7 mouse cellular contexts compared by ENCODE assay signal in genomic region chr9:107627387-107628255, GRCm38 (mm10). TPM values are rescaled to one million over a fixed set of nuclear protein-coding genes. Genes with fewer than 3 reads are reported as not detected.
DNase-seq lines count a peak whose midpoint lies in the region; ATAC-seq and TF ChIP-seq lines count a peak whose summit lies in the region.

No protein-coding gene starts in this region.

- H3K36me3 ChIP-seq in lung, postnatal 0 days (ENCODE audit: insufficient read depth, low read length): 0 out of 2 replicates have a peak, but pooled peaks cover 4% of the 10 kb centered on the region
- peaks cover 31% of the 10 kb centered on the region for H3K36me3 ChIP-seq in forebrain, embryonic 14.5 days (ENCODE audit: control insufficient read depth, insufficient read depth, low read length)
- peaks cover 33% of the 10 kb centered on the region for H3K36me3 ChIP-seq in limb, embryonic 15.5 days
- 0 out of 2 replicates have a peak, but pooled peaks cover 2% of the 10 kb centered on the region for H3K36me3 ChIP-seq in stomach, embryonic 16.5 days (ENCODE audit: control insufficient read depth, insufficient read depth, low read length)

- no peaks in the 10 kb centered on the region for H3K27me3 ChIP-seq in lung, postnatal 0 days (replicated peaks; ENCODE audit: insufficient read depth, low read length)
- no peaks in the 10 kb centered on the region for H3K27me3 ChIP-seq in forebrain, embryonic 14.5 days (replicated peaks; ENCODE audit: control insufficient read depth, insufficient read depth, low read length)
- no peaks in the 10 kb centered on the region for H3K27me3 ChIP-seq in limb, embryonic 15.5 days
- no peaks in the 10 kb centered on the region for H3K27me3 ChIP-seq in stomach, embryonic 16.5 days (ENCODE audit: control insufficient read depth, insufficient read depth, low read length)

- 37% methylated on average over 20 of the region's 20 CpGs for WGBS in lung, postnatal 0 days
- 10% methylated on average over 20 of the region's 20 CpGs for WGBS in forebrain, embryonic 14.5 days
- WGBS in limb, embryonic 15.5 days: 43% methylated on average over 20 of the region's 20 CpGs
- WGBS in stomach, embryonic 16.5 days: 42% methylated on average over 20 of the region's 20 CpGs

- no peak for ATAC-seq in lung, postnatal 0 days
- ATAC-seq in forebrain, embryonic 14.5 days: no peak
- ATAC-seq in limb, embryonic 15.5 days (ENCODE audit: insufficient number of reproducible peaks, low FRiP score, low TSS enrichment, low read depth): no peak
- ATAC-seq in stomach, embryonic 16.5 days (ENCODE audit: insufficient read depth, low FRiP score): no peak

- peak overlapping the region; percentile 41; the same call in 1 of the 2 replicates for H3K4me2 ChIP-seq in lung, postnatal 0 days (replicated peaks; ENCODE audit: low read depth, low read length)
- peak overlapping the region; percentile 48 for H3K4me2 ChIP-seq in forebrain, embryonic 14.5 days (ENCODE audit: low read length)
- H3K4me2 ChIP-seq in limb, embryonic 15.5 days: peak overlapping the region; percentile 37; the same call in 1 of the 2 replicates
- peak overlapping the region; percentile 41; the same call in 1 of the 2 replicates for H3K4me2 ChIP-seq in stomach, embryonic 16.5 days (ENCODE audit: low read depth, low read length)

- peak overlapping the region; percentile 23; the same call in 1 of the 2 replicates for H3K9ac ChIP-seq in lung, postnatal 0 days (replicated peaks; ENCODE audit: low read depth)
- H3K9ac ChIP-seq in forebrain, embryonic 14.5 days (ENCODE audit: low read length): peak overlapping the region; percentile 69
- H3K9ac ChIP-seq in limb, embryonic 15.5 days: 0 out of 2 replicates have a peak overlapping the region, but pooled peaks have one; percentile 0
- H3K9ac ChIP-seq in stomach, embryonic 16.5 days (ENCODE audit: low read length): peak overlapping the region; percentile 70; the same call in 1 of the 2 replicates

- no peak for DNase-seq in lung, postnatal 0 days (ENCODE audit: low spot score)
- DNase-seq in lung, postnatal 4 days: no peak
- DNase-seq in forebrain, embryonic 14.5 days (ENCODE audit: low spot score): no peak
- DNase-seq in thymus, postnatal 25 days: no peak
- DNase-seq in adrenal gland, adult 18-20 months (ENCODE audit: low spot score in 2 of 2): no peak

- no peak for TF ChIP-seq CTCF in lung, postnatal 0 days (IDR thresholded peaks at IDR 0.05)

- TF ChIP-seq EP300 in lung, postnatal 0 days (IDR thresholded peaks at IDR 0.05): no peak

- H3K9me3 ChIP-seq in lung, postnatal 0 days (ENCODE audit: low read length): no peaks in the 10 kb centered on the region
- H3K9me3 ChIP-seq in forebrain, embryonic 14.5 days (replicated peaks; ENCODE audit: control insufficient read depth, low read length): no peaks in the 10 kb centered on the region
- H3K9me3 ChIP-seq in limb, embryonic 15.5 days: no peaks in the 10 kb centered on the region
- no peaks in the 10 kb centered on the region for H3K9me3 ChIP-seq in stomach, embryonic 16.5 days (replicated peaks; ENCODE audit: control insufficient read depth, low read length)

- peaks cover 52% of the 10 kb centered on the region for H3K4me1 ChIP-seq in lung, postnatal 0 days (ENCODE audit: insufficient read depth, low read depth, low read length)
- peaks cover 66% of the 10 kb centered on the region for H3K4me1 ChIP-seq in forebrain, embryonic 14.5 days (ENCODE audit: control insufficient read depth, insufficient read depth, low read length)
- peaks cover 79% of the 10 kb centered on the region for H3K4me1 ChIP-seq in limb, embryonic 15.5 days
- peaks cover 75% of the 10 kb centered on the region for H3K4me1 ChIP-seq in stomach, embryonic 16.5 days (ENCODE audit: control insufficient read depth, insufficient read depth, low read length)

- H3K4me3 ChIP-seq in lung, postnatal 0 days (ENCODE audit: low read depth, low read length): no peak overlapping the region
- no peak overlapping the region; the same call in 1 of the 2 replicates for H3K4me3 ChIP-seq in forebrain, embryonic 14.5 days (ENCODE audit: low read depth, low read length)
- no peak overlapping the region for H3K4me3 ChIP-seq in limb, embryonic 15.5 days
- no peak overlapping the region for H3K4me3 ChIP-seq in stomach, embryonic 16.5 days (replicated peaks; ENCODE audit: low read length)

- peak overlapping the region; percentile 86 for H3K27ac ChIP-seq in lung, postnatal 0 days (ENCODE audit: low read length)
- H3K27ac ChIP-seq in forebrain, embryonic 14.5 days (ENCODE audit: low read depth, low read length): peak overlapping the region; percentile 96
- peak overlapping the region; percentile 89 for H3K27ac ChIP-seq in limb, embryonic 15.5 days
- peak overlapping the region; percentile 80 for H3K27ac ChIP-seq in stomach, embryonic 16.5 days (ENCODE audit: low read length)

RNA-seq across cellular contexts. Expression of gene Gnai2, which starts 7.5 kb away (rescaled TPM):
- 414 and 417 TPM in 2 replicates for polyA plus RNA-seq in lung, postnatal 0 days (2015; fragmentation: Nextera tagmentation; extraction: Ambion mirVana)
- polyA plus RNA-seq in forebrain, embryonic 14.5 days (2014; fragmentation: Nextera tagmentation; extraction: Ambion mirVana): 371 and 423 TPM in 2 replicates
- polyA plus RNA-seq in limb, embryonic 15.5 days (2015; fragmentation: Nextera tagmentation; extraction: Ambion mirVana): 385 and 394 TPM in 2 replicates
- 308 and 311 TPM in 2 replicates for polyA plus RNA-seq in stomach, embryonic 16.5 days (2015; fragmentation: Nextera tagmentation; extraction: Ambion mirVana)
- total RNA-seq in adrenal gland, adult 18-20 months (2021): 100 to 1,000 TPM; 238 to 263 TPM

RNA-seq across cellular contexts. Expression of gene Sema3b, which starts 18.6 kb away (rescaled TPM):
- polyA plus RNA-seq in lung, postnatal 0 days (2015; fragmentation: Nextera tagmentation; extraction: Ambion mirVana): 31.9 and 34.3 TPM in 2 replicates
- polyA plus RNA-seq in forebrain, embryonic 14.5 days (2014; fragmentation: Nextera tagmentation; extraction: Ambion mirVana): 0.85 and 1.3 TPM in 2 replicates
- polyA plus RNA-seq in limb, embryonic 15.5 days (2015; fragmentation: Nextera tagmentation; extraction: Ambion mirVana): 13.6 and 23.6 TPM in 2 replicates
- polyA plus RNA-seq in stomach, embryonic 16.5 days (2015; fragmentation: Nextera tagmentation; extraction: Ambion mirVana): 14.9 and 16.3 TPM in 2 replicates
- total RNA-seq in adrenal gland, adult 18-20 months (2021): 1 to 10 TPM; 5.1 to 6.3 TPM

RNA-seq across cellular contexts. Expression of gene Ifrd2, which starts 40.2 kb away (rescaled TPM):
- polyA plus RNA-seq in lung, postnatal 0 days (2015; fragmentation: Nextera tagmentation; extraction: Ambion mirVana): 22.4 and 24.1 TPM in 2 replicates
- polyA plus RNA-seq in forebrain, embryonic 14.5 days (2014; fragmentation: Nextera tagmentation; extraction: Ambion mirVana): 18.7 and 19.1 TPM in 2 replicates
- 45.9 and 58.8 TPM in 2 replicates for polyA plus RNA-seq in limb, embryonic 15.5 days (2015; fragmentation: Nextera tagmentation; extraction: Ambion mirVana)
- 62.0 and 77.7 TPM in 2 replicates for polyA plus RNA-seq in stomach, embryonic 16.5 days (2015; fragmentation: Nextera tagmentation; extraction: Ambion mirVana)
- total RNA-seq in adrenal gland, adult 18-20 months (2021): 10 to 100 TPM; 38.0 to 41.1 TPM

RNA-seq across cellular contexts. Expression of gene Slc38a3, which starts 41.7 kb away (rescaled TPM):
- polyA plus RNA-seq in lung, postnatal 0 days (2015; fragmentation: Nextera tagmentation; extraction: Ambion mirVana): 0.51 and 0.81 TPM in 2 replicates
- polyA plus RNA-seq in forebrain, embryonic 14.5 days (2014; fragmentation: Nextera tagmentation; extraction: Ambion mirVana): 32.8 and 32.9 TPM in 2 replicates
- polyA plus RNA-seq in limb, embryonic 15.5 days (2015; fragmentation: Nextera tagmentation; extraction: Ambion mirVana): 5.0 and 5.1 TPM in 2 replicates
- polyA plus RNA-seq in stomach, embryonic 16.5 days (2015; fragmentation: Nextera tagmentation; extraction: Ambion mirVana): 13.0 and 15.1 TPM in 2 replicates
- total RNA-seq in adrenal gland, adult 18-20 months (2021): under 1 TPM; 0.33 to 0.64 TPM

RNA-seq across cellular contexts. Expression of gene Hyal3, which starts 47.0 kb away (rescaled TPM):
- 1.7 and 2.2 TPM in 2 replicates for polyA plus RNA-seq in lung, postnatal 0 days (2015; fragmentation: Nextera tagmentation; extraction: Ambion mirVana)
- 0.66 and 1.0 TPM in 2 replicates for polyA plus RNA-seq in forebrain, embryonic 14.5 days (2014; fragmentation: Nextera tagmentation; extraction: Ambion mirVana)
- polyA plus RNA-seq in limb, embryonic 15.5 days (2015; fragmentation: Nextera tagmentation; extraction: Ambion mirVana): 1.6 and 1.8 TPM in 2 replicates
- polyA plus RNA-seq in stomach, embryonic 16.5 days (2015; fragmentation: Nextera tagmentation; extraction: Ambion mirVana): 1.4 and 1.9 TPM in 2 replicates
- 1 to 10 TPM; 1.4 to 1.7 TPM for total RNA-seq in adrenal gland, adult 18-20 months (2021)

Comparison
In these comparisons a context has a peak if more than half of its experiments do, and no peak if none do; other contexts are left out.
1. H3K9ac ChIP-seq: peak in every context shown above with its lines; median percentile 70 in stomach, embryonic 16.5 days; 69 in forebrain, embryonic 14.5 days; 23 in lung, postnatal 0 days; 0 in limb, embryonic 15.5 days.